ENCODE assay signal across 11 mouse cellular contexts in the genomic region with DNA sequence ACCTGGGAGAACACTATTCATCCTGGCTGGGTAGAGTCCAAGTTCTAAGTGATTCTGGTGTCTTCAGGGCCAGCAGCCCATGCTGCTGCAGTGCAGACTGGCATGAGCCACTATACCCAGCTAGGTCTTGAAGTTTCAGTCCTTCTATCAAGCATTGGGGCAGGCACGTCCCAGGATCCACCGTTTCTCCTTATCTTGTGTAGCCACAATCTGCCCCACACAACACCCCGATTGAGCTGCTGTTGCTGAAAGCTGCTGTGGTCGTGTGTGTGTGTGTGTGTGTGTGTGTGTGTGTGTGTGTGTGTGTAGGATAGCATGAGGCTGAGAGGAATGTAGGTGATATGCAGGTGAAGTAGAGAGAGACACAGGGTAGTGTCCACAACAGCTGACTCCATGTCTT. TPM values are rescaled to one million over a fixed set of nuclear protein-coding genes. Genes with fewer than 3 reads are reported as not detected.
DNase-seq lines count a peak whose midpoint lies in the region; ATAC-seq and TF ChIP-seq lines count a peak whose summit lies in the region.
"Had no signal": no experiment of that assay in that cellular context is flagged by ENCODE, and none has a peak within 500 bp of the region (broad histone marks: within the 10 kb centered on the region; RNA-seq: fewer than 3 reads in every experiment).

No protein-coding gene starts in this region.

- H3K36me3 ChIP-seq in forebrain, embryonic 16.5 days (ENCODE audit: control insufficient read depth, insufficient read depth) = no peaks in the 10 kb centered on the region
- no peaks in the 10 kb centered on the region for H3K36me3 ChIP-seq in forebrain, embryonic 15.5 days
- peaks cover 26% of the 10 kb centered on the region for H3K36me3 ChIP-seq in kidney, postnatal 0 days (ENCODE audit: insufficient read depth, low read length)
- peaks cover 23% of the 10 kb centered on the region; the same call in 1 of the 2 replicates for H3K36me3 ChIP-seq in embryonic facial prominence, embryonic 14.5 days (ENCODE audit: control insufficient read depth, insufficient read depth, low read length)
- H3K36me3 ChIP-seq in liver, embryonic 16.5 days (ENCODE audit: control insufficient read depth, insufficient read depth) = no peaks in the 10 kb centered on the region
- H3K36me3 ChIP-seq in midbrain, embryonic 11.5 days (ENCODE audit: control insufficient read depth, insufficient read depth, low read length) = no peaks in the 10 kb centered on the region

- no peaks in the 10 kb centered on the region for H3K9me3 ChIP-seq in forebrain, embryonic 16.5 days (ENCODE audit: control insufficient read depth, low read length)
- no peaks in the 10 kb centered on the region for H3K9me3 ChIP-seq in forebrain, embryonic 15.5 days
- no peaks in the 10 kb centered on the region for H3K9me3 ChIP-seq in kidney, postnatal 0 days (replicated peaks; ENCODE audit: low read length)
- H3K9me3 ChIP-seq in embryonic facial prominence, embryonic 14.5 days (ENCODE audit: control insufficient read depth, low read length) = no peaks in the 10 kb centered on the region
- H3K9me3 ChIP-seq in liver, embryonic 16.5 days (replicated peaks; ENCODE audit: control insufficient read depth, low read length) = no peaks in the 10 kb centered on the region
- H3K9me3 ChIP-seq in midbrain, embryonic 11.5 days (ENCODE audit: control insufficient read depth, low read length) = no peaks in the 10 kb centered on the region
- H3K9me3 ChIP-seq: G1E; megakaryocyte, embryonic 14.5 days had no signal

- H3K4me1 ChIP-seq in forebrain, embryonic 16.5 days (replicated peaks; ENCODE audit: control insufficient read depth, insufficient read depth, low read length) = peaks cover 10% of the 10 kb centered on the region
- H3K4me1 ChIP-seq in forebrain, embryonic 15.5 days = peaks cover 14% of the 10 kb centered on the region
- H3K4me1 ChIP-seq in kidney, postnatal 0 days (replicated peaks; ENCODE audit: insufficient read depth, low read length) = no peaks in the 10 kb centered on the region; the same call in 1 of the 2 replicates
- H3K4me1 ChIP-seq in embryonic facial prominence, embryonic 14.5 days (ENCODE audit: control insufficient read depth, insufficient read depth, low read length) = peaks cover 18% of the 10 kb centered on the region
- peaks cover 6% of the 10 kb centered on the region for H3K4me1 ChIP-seq in liver, embryonic 16.5 days (ENCODE audit: control insufficient read depth, low read depth, low read length)
- H3K4me1 ChIP-seq in midbrain, embryonic 11.5 days (ENCODE audit: control insufficient read depth, insufficient read depth, low read length) = no peaks in the 10 kb centered on the region

- no peaks in the 10 kb centered on the region for H3K27me3 ChIP-seq in forebrain, embryonic 16.5 days (replicated peaks; ENCODE audit: control insufficient read depth, insufficient read depth, low read length)
- H3K27me3 ChIP-seq in forebrain, embryonic 15.5 days = no peaks in the 10 kb centered on the region
- H3K27me3 ChIP-seq in kidney, postnatal 0 days (ENCODE audit: insufficient read depth, low read length) = no peaks in the 10 kb centered on the region
- no peaks in the 10 kb centered on the region for H3K27me3 ChIP-seq in embryonic facial prominence, embryonic 14.5 days (replicated peaks; ENCODE audit: control insufficient read depth, insufficient read depth, low read length)
- H3K27me3 ChIP-seq in liver, embryonic 16.5 days (ENCODE audit: control insufficient read depth, insufficient read depth, low read depth, low read length) = no peaks in the 10 kb centered on the region
- H3K27me3 ChIP-seq in midbrain, embryonic 11.5 days (ENCODE audit: control insufficient read depth, insufficient read depth, low read length) = no peaks in the 10 kb centered on the region
- H3K27me3 ChIP-seq: megakaryocyte, embryonic 14.5 days had no signal

- no peak for DNase-seq in kidney, postnatal 0 days (ENCODE audit: low spot score)
- no peak for DNase-seq in kidney, adult 8-10 months
- DNase-seq in embryonic facial prominence, embryonic 14.5 days (ENCODE audit: low spot score) = no peak
- DNase-seq in cerebellum, postnatal 4 days (ENCODE audit: low spot score in 2 of 2) = no peak
- DNase-seq in midbrain, embryonic 11.5 days (ENCODE audit: low spot score, missing footprints) = no peak

- 82% methylated on average over 4 of the region's 4 CpGs for WGBS in forebrain, embryonic 16.5 days
- 89% methylated on average over 4 of the region's 4 CpGs for WGBS in forebrain, embryonic 15.5 days
- 80% methylated on average over 4 of the region's 4 CpGs for WGBS in kidney, postnatal 0 days
- 70% methylated on average over 4 of the region's 4 CpGs for WGBS in embryonic facial prominence, embryonic 14.5 days
- 14% methylated on average over 4 of the region's 4 CpGs for WGBS in liver, embryonic 16.5 days (ENCODE audit: insufficient replicate concordance)
- WGBS in midbrain, embryonic 11.5 days = 88% methylated on average over 4 of the region's 4 CpGs

- H3K4me3 ChIP-seq in forebrain, embryonic 16.5 days (replicated peaks; ENCODE audit: low read length) = no peak overlapping the region
- H3K4me3 ChIP-seq in forebrain, embryonic 15.5 days = no peak overlapping the region
- no peak overlapping the region for H3K4me3 ChIP-seq in kidney, postnatal 0 days (replicated peaks; ENCODE audit: low read depth, low read length)
- H3K4me3 ChIP-seq in embryonic facial prominence, embryonic 14.5 days (ENCODE audit: low read depth, low read length) = no peak overlapping the region
- H3K4me3 ChIP-seq in liver, embryonic 16.5 days (ENCODE audit: low read depth, low read length) = no peak overlapping the region
- no peak overlapping the region for H3K4me3 ChIP-seq in midbrain, embryonic 11.5 days (ENCODE audit: low read depth, low read length)
- H3K4me3 ChIP-seq: megakaryocyte, embryonic 14.5 days had no signal

- no peak overlapping the region for H3K4me2 ChIP-seq in forebrain, embryonic 16.5 days (ENCODE audit: low read length)
- H3K4me2 ChIP-seq in forebrain, embryonic 15.5 days (replicated peaks) = no peak overlapping the region
- no peak overlapping the region for H3K4me2 ChIP-seq in kidney, postnatal 0 days (ENCODE audit: low read length)
- no peak overlapping the region for H3K4me2 ChIP-seq in embryonic facial prominence, embryonic 14.5 days (ENCODE audit: low read depth, low read length)
- no peak overlapping the region for H3K4me2 ChIP-seq in liver, embryonic 16.5 days (ENCODE audit: low read depth, low read length)
- no peak overlapping the region for H3K4me2 ChIP-seq in midbrain, embryonic 11.5 days

- no peak overlapping the region for H3K9ac ChIP-seq in forebrain, embryonic 16.5 days (replicated peaks; ENCODE audit: low read depth, low read length)
- H3K9ac ChIP-seq in forebrain, embryonic 15.5 days (replicated peaks) = no peak overlapping the region
- no peak overlapping the region for H3K9ac ChIP-seq in kidney, postnatal 0 days (ENCODE audit: low read depth, low read length)
- H3K9ac ChIP-seq in embryonic facial prominence, embryonic 14.5 days (ENCODE audit: low read depth, low read length) = peak overlapping the region; percentile 37; the same call in 1 of the 2 replicates
- no peak overlapping the region for H3K9ac ChIP-seq in liver, embryonic 16.5 days (ENCODE audit: low read depth, low read length)
- H3K9ac ChIP-seq in midbrain, embryonic 11.5 days (ENCODE audit: low read length) = no peak overlapping the region

- ATAC-seq in forebrain, embryonic 16.5 days = no peak
- ATAC-seq in forebrain, embryonic 15.5 days (replicated peaks) = no peak
- no peak for ATAC-seq in kidney, postnatal 0 days (replicated peaks; ENCODE audit: low FRiP score, low read depth)
- no peak for ATAC-seq in embryonic facial prominence, embryonic 14.5 days (ENCODE audit: low read depth)
- peak; percentile 53 for ATAC-seq in liver, embryonic 16.5 days (ENCODE audit: low read depth)
- no peak for ATAC-seq in midbrain, embryonic 11.5 days (ENCODE audit: low FRiP score)
- ATAC-seq: activated CD4-positive, CD25-positive, alpha-beta regulatory T cell, adult 4 months had no signal

- 0 out of 2 replicates have a peak overlapping the region, but pooled peaks have one; percentile 11 for H3K27ac ChIP-seq in forebrain, embryonic 16.5 days (ENCODE audit: low read length)
- no peak overlapping the region for H3K27ac ChIP-seq in forebrain, embryonic 15.5 days (replicated peaks)
- peak overlapping the region; percentile 58 for H3K27ac ChIP-seq in kidney, postnatal 0 days
- H3K27ac ChIP-seq in embryonic facial prominence, embryonic 14.5 days (replicated peaks; ENCODE audit: low read depth, low read length) = peak overlapping the region; percentile 21
- H3K27ac ChIP-seq in liver, embryonic 16.5 days (ENCODE audit: low read length) = no peak overlapping the region
- H3K27ac ChIP-seq in midbrain, embryonic 11.5 days (ENCODE audit: low read depth, low read length) = no peak overlapping the region

- no peak for TF ChIP-seq CTCF in kidney, postnatal 0 days (IDR thresholded peaks at IDR 0.05; ENCODE audit: low read depth)

RNA-seq across cellular contexts. Expression of a gene that starts 20.8 kb away (rescaled TPM):
- polyA plus RNA-seq in forebrain, embryonic 16.5 days (2015; fragmentation: Nextera tagmentation; extraction: Ambion mirVana) = 48.4 and 54.8 TPM in 2 replicates
- polyA plus RNA-seq in forebrain, embryonic 15.5 days (2015; fragmentation: Nextera tagmentation; extraction: Ambion mirVana) = 54.0 and 54.6 TPM in 2 replicates
- 30.8 and 32.4 TPM in 2 replicates for polyA plus RNA-seq in kidney, postnatal 0 days (2015; fragmentation: Nextera tagmentation; extraction: Ambion mirVana)
- 39.3 and 44.3 TPM in 2 replicates for polyA plus RNA-seq in embryonic facial prominence, embryonic 14.5 days (2014; fragmentation: Nextera tagmentation; extraction: Ambion mirVana)
- polyA plus RNA-seq in liver, embryonic 16.5 days (2015; fragmentation: Nextera tagmentation; extraction: Ambion mirVana) = 21.4 and 22.4 TPM in 2 replicates
- polyA plus RNA-seq in midbrain, embryonic 11.5 days (2014; fragmentation: Nextera tagmentation; extraction: Ambion mirVana) = 36.2 and 37.7 TPM in 2 replicates

Comparison
In these comparisons a context has a peak if more than half of its experiments do, and no peak if none do; other contexts are left out.
1. H3K27ac ChIP-seq: peak in forebrain, embryonic 16.5 days (single experiment), kidney, postnatal 0 days (single experiment) and embryonic facial prominence, embryonic 14.5 days (single experiment); none in forebrain, embryonic 15.5 days (single experiment), liver, embryonic 16.5 days (single experiment) and midbrain, embryonic 11.5 days (single experiment).